Mouse (Mus musculus): ENCODE results near the gene Rem2. TPM values are rescaled to one million over a fixed set of nuclear protein-coding genes. Genes with fewer than 3 reads are reported as not detected.

Gene Rem2
- polyA plus RNA-seq, 1 experiment = not detected

DNA sequence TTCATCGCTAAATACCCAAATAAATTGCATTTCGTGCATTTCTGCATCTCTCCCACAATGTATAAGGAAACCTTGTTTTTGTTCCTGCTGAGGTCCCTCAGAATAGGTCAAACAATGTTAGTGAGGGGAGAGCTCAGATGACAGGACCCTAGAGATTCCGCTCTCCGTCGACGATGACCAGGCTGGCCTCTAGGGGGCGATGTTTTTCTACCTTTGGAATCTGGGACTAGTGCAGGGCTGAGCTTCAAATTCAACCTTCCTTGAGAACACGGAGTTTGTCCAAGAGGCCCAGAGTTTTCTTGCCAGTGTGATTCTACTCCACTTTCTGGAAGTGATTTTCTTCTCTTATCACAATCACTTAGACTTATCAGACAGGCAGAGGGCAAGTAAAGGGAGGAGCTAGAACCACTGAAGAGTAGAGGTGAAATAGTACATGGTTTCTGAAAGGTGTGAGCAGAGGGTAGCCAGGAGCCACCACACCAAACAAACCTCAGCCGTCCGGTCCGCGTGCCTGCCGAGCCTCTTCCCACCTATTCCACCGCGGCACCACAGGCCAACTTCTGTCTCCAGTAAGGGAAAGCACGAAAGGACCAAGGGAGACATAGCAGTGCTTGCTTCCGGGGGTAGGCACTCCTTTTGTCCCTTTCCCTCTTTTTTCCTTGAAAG is 52.7 kb downstream of the Rem2 start:
- Histone ChIP-seq H3K9me3 (ENCODE audit: control insufficient read depth, low read length) (no peaks in the 10 kb centered on the region), H3K4me3 (replicated peaks) (no peak overlapping the region), H3K27me3 (ENCODE audit: control insufficient read depth) (peaks cover 31% of the 10 kb centered on the region), H3K4me1 (ENCODE audit: control insufficient read depth) (peaks cover 4% of the 10 kb centered on the region), H3K36me3 (ENCODE audit: control insufficient read depth) (no peaks in the 10 kb centered on the region)
- TF ChIP-seq GATA1 (IDR thresholded peaks at IDR 0.05; ENCODE audit: low read length) = no peak
- TF ChIP-seq TAL1 (IDR thresholded peaks at IDR 0.05; ENCODE audit: low read length) = no peak

Other genes with a start within 250 kb of the Rem2 start
- gene Dad1, start 222.0 kb upstream of the Rem2 start, polyA plus RNA-seq (2012) = 4.2 and 4.4 TPM in 2 replicates
- gene Abhd4, start 221.9 kb upstream of the Rem2 start, polyA plus RNA-seq (2012) = 1.3 and 2.5 TPM in 2 replicates
- gene Olfr49, start 191.2 kb upstream of the Rem2 start, polyA plus RNA-seq (2012) = not detected in 2 replicates
- gene Oxa1l, start 115.3 kb upstream of the Rem2 start, polyA plus RNA-seq (2012) = 5.6 and 6.8 TPM in 2 replicates
- 0.06 TPM in 1 of 2 replicates, not detected in the other for gene Slc7a7, start 58.3 kb upstream of the Rem2 start, polyA plus RNA-seq (2012)
- 62.3 and 63.5 TPM in 2 replicates for gene Mrpl52, start 49.2 kb upstream of the Rem2 start, polyA plus RNA-seq (2012)
- 0.10 and 0.18 TPM in 2 replicates for gene Mmp14, start 44.5 kb upstream of the Rem2 start, polyA plus RNA-seq (2012)
- 15.3 and 15.9 TPM in 2 replicates for gene Lrp10, start 12.0 kb upstream of the Rem2 start, polyA plus RNA-seq (2012)
- 4.4 and 4.8 TPM in 2 replicates for gene Prmt5, start 41.4 kb downstream of the Rem2 start, polyA plus RNA-seq (2012)
- 10.0 and 11.7 TPM in 2 replicates for gene Haus4, start 78.5 kb downstream of the Rem2 start, polyA plus RNA-seq (2012)
- not detected in 2 replicates for gene Ajuba, start 101.5 kb downstream of the Rem2 start, polyA plus RNA-seq (2012)
- gene 4931414P19Rik, start 129.9 kb downstream of the Rem2 start, polyA plus RNA-seq (2012) = 0.94 and 1.5 TPM in 2 replicates
- 17.6 and 21.7 TPM in 2 replicates for gene Psmb5, start 141.9 kb downstream of the Rem2 start, polyA plus RNA-seq (2012)
- gene Psmb11, start 145.3 kb downstream of the Rem2 start, polyA plus RNA-seq (2012) = not detected in 2 replicates
- not detected in 2 replicates for gene Gm17606, start 164.9 kb downstream of the Rem2 start, polyA plus RNA-seq (2012)
- gene Cdh24, start 165.3 kb downstream of the Rem2 start, polyA plus RNA-seq (2012) = 0.46 and 0.60 TPM in 2 replicates
- 4.9 and 7.8 TPM in 2 replicates for gene 1700123O20Rik, start 210.1 kb downstream of the Rem2 start, polyA plus RNA-seq (2012)
- gene Acin1, start 210.8 kb downstream of the Rem2 start, polyA plus RNA-seq (2012) = 38.2 and 40.2 TPM in 2 replicates
- gene Gm29776, start 222.7 kb downstream of the Rem2 start, polyA plus RNA-seq (2012) = not detected in 2 replicates
- 0.05 and 0.24 TPM in 2 replicates for gene Cebpe, start 236.1 kb downstream of the Rem2 start, polyA plus RNA-seq (2012)

All from erythroblast, embryonic 14.5 days (primary cell).